Mouse (Mus musculus): ENCODE results near the gene Psmb11.

- no peak for TF ChIP-seq CTCF (IDR thresholded peaks at IDR 0.05; ENCODE audit: control insufficient read depth, insufficient read depth, low read length)
- TF ChIP-seq POLR2A (IDR thresholded peaks at IDR 0.05; ENCODE audit: borderline replicate concordance, control insufficient read depth, low read depth, low read length) = no peak
Observed at GRCm38 (mm10) chr14:54603686-54604085, 17.5 kb upstream of the Psmb11 start.

Data from bone marrow, adult 2 months (tissue).